Mouse (Mus musculus) adrenal gland, postnatal 10 days (tissue): ENCODE results near the gene Fadd. TPM values are rescaled to one million over a fixed set of nuclear protein-coding genes. Genes with fewer than 3 reads are reported as not detected.

Source experiments
- DNase-seq: peaks from one replicate; pipeline ENCODE4 v3.0.0; 2021; ENCODE audit warnings: mixed read lengths
- long read RNA-seq, 2 experiments: library from polyadenylated mRNA; stranded (forward); transcript quantifications; one replicate each; pipeline ENCODE4 v2.0.0; 2021
- total RNA-seq, 2 experiments: library from RNA; stranded (reverse); gene quantifications; 2 replicates each; pipeline ENCODE4 v1.2.3; 2021

Fadd gene
- total RNA-seq = 10 to 100 TPM; 10.1 to 11.1 TPM
- long read RNA-seq, experiment 1, transcript Fadd-201 (2 exons, 3,903 nt) = major isoform, 6 of 7 reads
- long read RNA-seq, experiment 1, partial matches to known transcripts = 0 of 7 reads
- long read RNA-seq, experiment 1, other reads (novel, unspliced or antisense) = 1 of 7 reads
- long read RNA-seq, experiment 2, transcript Fadd-201 (2 exons, 3,903 nt) = major isoform, 11 of 12 reads
- long read RNA-seq, experiment 2, partial matches to known transcripts = 0 of 12 reads
- long read RNA-seq, experiment 2, other reads (novel, unspliced or antisense) = 1 of 12 reads

DNA sequence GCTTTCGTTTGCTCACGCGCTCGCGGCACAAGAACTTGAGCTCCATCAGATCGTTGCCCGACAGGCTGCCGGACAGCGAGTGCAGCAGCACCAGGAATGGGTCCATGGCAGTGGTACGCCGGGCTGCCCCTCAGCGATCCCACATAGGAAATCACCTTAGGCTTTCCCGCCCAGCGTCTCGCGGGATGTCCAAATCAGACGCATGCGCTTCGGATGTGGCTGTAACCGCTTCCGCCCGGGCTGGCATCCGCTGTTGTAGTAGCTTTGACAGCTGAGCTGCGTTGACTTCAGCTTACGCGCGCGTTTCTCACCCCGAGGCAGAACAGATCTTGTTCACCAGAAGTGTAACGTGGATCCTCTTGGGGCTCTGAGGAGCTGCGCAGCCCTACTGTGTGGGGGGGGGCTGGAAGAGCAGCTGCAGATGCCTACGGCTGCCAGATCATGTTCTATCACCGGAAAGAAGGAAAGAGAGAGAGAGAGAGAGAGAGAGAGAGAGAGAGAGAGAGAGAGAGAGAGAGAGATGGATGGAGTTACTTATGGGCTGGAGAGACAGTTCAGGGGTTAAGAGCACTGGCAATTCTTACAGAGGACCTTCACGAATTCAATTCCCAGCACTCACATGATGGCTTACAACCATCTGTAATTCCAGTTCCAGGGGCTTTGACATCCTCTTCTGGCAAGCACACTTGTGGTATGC is at the start of gene Fadd:
Fadd (minus strand) TSS at position 180 of the 697 bp plus-strand sequence.
- DNase-seq = peak; percentile 98

DNA sequence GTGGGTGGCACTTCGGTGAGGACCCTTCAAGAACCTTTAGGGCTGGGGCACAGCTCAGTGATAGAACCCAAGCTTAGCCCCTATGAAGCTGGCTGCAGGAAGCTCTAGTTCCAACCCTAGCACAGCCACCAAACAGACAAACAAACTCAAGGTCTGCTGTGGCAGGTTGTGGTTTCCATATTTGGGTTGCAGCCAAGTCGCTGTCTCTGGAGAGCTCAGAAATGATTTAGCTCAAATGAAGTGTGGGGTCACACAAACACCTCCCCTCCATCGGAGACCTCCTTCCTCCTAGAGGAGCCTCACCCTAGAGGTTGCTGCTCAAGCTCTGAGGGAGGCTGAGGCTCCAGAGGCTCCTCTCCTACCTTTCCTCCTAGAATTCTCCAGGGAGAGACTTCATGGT is 48.4 kb upstream of the Fadd start:
- no peak for DNase-seq

DNA sequence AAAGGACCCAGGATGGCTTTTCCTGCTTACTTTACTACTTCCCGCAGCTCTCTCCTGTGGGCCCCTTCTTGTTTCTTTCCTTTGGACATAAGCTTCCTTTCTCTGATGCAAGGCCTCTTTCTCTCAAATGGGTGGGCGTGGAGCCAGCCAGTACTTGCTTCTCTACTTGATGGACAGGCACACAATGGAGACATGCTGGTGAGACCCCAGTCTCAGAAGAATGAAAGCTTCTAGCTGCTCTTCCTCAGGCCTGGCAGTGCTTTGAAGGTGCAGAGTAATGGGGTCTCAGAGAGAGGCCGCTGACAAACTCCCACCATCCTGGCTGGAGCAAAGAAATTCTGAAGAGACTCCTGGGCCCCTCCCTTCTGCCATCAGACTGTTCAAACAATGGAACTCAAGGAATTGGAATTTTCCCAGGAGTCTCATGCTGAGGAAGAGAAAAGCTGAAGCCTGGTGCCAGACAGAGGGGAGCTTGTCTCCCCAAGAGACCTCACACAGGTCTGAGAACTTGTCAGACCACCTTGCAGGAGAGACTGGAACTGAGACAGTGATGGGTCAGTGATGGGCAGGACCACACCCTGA is 46.2 kb upstream of the Fadd start:
- DNase-seq = no peak

DNA sequence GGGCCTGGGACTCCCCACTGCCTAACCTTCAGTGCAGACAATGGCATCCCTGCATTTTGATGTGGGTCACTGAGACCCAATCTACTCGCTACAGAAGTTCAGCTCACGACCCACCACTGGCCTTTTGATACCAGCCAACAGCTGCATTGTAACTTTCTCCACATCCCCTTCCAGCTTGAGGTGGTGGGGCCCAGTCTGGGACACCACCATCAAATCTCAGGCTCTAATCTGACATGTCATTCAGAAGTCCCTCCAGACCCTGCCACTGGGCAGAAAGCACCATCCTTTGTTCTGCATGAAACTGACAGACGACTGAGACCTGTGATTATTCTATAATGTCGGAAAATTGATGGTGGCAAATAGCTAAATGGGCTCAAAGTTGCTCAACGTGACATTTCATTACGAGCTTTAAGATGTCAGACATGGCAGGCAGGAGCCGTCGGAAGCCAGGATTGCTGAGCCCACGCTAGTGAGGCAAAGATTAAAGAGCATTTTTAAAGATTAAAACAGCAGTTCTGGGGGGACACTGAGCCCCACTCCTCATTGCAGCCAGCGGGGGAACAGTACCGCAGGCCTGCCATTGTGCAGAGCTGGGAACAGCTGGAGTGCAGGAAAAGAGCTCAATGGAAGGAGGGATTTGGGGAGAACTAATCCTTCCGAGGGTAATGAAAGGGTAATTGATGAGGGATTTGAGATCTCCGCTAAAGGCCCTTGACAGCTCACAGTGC is 45.5 kb upstream of the Fadd start:
- no peak for DNase-seq

DNA sequence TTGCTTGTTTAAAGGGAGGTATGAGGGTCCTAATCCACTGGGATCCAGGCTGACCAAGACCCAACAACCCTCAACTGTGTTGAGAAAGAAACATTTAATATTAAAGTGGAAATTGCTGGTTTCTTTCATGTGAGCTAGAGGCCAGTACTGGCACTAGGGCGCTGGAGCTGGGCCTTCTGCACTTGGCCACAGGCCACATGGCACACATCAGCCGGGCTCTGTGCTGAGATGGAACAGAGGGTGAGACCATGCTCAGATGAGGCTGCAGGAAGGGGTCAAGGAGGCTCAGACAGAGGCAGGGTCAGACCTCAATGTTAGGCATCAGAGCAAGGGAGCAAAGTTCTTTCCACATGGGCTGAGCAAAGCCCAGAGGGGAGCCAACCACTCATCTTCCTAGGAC is 43.8 kb upstream of the Fadd start:
- peak; percentile 55 for DNase-seq

DNA sequence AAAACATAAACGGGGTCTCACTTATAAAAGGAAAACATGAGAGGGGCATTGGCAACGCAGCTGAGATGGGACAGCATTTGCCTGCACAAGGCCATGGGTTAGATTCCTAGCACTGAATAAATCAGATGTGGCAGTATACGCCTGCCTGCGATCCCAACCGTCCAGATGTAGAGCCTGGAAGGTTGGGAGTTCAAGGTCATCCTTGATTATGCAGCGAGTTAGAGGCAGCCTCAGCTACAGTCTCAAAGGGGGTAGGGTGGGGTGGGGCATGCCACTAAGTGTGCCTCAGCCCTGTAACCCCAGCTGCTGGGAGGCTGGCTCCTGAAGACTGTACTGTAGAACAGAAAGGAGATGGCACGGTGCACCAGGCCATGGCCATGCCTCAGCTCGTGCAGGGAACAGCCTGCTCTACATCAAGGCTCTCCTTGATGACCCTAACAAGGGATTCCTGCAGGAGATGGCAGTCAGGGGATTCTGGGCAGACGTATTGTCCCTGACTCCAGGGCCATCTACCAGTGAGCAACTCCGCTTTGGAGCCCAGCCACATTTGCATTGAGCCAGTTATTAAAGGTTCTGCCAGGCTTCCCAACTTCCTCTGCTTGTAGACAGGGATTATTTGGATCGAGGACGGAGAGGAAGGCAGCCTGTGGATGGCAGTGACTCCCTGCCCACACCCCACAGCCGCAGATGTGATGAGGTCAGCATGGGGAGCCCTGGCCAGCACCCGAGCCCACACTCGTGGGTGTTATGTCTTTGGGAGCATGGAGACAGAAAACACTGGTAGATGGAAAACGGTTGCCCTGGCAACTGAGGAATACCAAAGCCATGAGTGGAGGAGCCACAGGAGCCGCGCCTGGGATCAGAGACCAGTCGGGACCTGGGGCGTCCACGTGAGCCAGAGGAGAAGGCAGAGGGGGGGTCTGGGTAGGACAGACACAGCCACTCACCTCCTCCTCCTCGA is 38.7 kb upstream of the Fadd start:
- peak; percentile 72 for DNase-seq

DNA sequence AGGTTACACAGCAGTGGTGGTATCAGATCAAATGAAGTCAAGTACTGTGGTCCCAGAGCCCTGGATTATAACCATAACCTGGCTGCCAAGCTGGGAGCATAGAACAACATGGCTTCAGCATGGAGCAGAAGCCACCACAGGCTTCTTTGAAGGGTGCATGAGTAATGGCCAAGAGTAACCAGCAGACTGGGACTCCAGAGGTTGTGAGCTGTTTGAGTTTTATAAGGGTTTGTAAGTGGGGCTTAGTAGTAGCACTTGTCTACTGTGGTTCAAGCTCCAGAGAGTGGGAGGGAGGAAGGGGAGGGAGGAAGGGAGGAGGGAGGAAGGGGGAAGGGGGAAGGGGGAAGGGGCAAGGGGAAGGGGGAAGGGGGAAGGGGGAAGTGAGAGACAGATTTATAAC is 38.1 kb upstream of the Fadd start:
- DNase-seq = no peak

DNA sequence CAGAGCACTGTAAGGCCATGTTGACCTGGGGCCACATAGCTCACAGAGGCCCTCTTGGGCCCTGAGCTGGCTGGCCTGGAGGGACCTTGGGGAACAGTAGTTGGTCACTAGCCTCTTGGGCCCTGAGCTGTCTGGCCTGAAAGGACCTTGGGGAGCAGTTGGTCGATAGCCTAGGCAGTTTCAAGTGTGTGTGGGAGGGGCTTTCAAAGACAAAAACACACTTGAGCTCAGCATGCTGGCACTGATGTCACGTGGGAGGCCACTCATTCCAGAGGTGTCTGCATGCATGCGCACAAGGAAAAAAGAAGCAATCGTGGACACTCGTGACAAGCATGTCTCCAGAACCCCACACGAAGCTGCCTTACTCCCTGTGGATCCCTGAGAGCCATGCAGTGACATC is 33.1 kb upstream of the Fadd start:
- peak; percentile 62 for DNase-seq

DNA sequence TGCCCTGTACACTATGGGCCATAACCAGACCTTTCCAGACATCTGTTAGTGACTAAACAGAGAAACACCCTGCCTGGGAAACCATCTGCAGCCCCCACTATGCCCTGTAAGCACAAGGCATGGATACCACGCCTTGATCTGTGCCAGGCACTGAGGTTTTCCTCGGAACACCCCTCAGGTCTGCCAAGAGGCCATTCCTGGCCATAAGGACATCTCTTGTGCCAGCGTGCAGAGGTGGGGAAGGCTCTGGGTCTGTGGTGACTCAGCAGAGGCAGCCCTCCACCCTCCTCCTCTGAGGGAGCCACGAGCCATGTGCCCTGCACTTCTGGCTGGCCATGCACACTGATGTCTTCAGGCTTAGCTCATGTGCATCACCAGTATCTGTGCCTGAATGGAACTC is 30.6 kb upstream of the Fadd start:
- DNase-seq = no peak

DNA sequence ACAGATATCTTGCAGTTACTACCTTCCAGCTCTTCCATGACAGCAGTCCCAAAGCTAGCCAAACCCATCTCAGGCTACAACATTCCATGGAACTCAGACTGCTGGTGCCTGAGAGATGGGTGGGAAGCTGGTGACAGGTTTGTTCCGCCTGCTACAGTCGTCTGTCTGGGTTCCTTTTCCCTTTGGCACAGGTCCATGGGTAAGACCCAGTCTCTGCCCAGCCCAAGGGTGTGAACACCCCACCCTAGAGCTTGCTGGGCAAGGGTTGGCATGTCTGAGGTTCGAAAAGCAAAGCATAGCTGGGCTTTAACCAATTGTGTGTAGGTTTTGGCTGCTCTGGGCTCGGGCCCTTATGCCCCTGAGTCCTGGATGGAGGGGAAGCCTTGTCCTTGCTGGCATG is 30.1 kb upstream of the Fadd start:
- DNase-seq = no peak

DNA sequence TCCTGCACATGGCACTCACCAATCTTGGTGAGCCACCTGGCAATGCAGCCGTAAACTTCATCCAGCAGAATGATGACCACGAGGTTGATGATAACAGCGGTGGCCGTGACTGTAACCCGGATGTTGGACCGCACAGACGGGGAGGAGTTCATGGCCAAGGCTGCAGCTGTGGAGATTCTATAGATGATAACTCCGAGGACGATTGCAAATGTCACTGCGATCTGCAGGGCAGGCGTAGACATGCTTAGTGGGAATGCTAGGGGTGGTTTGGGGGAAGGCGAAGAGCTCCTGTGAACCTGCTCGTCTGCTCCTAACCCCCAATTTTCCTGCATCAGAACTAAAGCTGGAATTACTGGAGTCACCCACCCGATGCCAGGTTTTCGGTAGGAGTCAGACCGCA is 29.3 kb upstream of the Fadd start:
- DNase-seq = no peak

DNA sequence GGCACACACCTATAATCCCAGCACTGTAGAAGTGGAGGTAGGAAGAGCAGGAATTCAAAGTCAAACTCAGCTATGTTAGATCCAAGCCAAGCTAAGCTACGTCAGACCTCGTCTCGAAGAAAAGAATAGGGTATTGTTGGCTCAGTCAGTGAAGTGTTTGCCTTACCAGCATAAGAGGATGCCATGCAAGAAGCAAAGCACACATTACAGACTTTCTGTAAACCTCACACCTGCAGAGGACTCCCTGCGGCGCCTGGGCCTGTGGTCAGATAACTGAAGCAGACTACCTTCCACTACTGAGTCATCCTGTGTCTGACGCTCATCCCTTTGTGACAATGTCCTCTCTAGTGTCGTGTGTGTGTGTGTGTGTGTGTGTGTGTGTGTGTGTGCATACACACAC is 27.3 kb upstream of the Fadd start:
- no peak for DNase-seq

DNA sequence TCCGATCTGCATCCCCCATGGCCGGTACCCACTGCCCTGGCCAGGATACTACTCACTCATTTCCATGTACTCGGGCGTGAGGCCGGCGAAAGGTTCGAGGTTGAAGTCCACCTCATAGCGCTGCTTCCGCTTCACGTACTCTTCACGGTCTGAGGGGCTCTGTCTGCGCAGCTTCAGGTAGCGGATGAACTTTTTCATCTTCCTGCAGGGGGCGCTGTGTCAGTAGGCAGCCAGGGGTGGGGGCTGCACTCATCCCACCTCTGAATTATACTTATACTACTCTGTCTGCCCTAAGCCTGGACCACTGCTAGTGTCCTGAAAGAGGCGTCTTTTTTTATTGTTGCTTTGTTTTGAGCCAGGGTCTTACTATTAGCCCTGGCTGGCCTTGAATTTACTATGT is 25.6 kb upstream of the Fadd start:
- DNase-seq = no peak

DNA sequence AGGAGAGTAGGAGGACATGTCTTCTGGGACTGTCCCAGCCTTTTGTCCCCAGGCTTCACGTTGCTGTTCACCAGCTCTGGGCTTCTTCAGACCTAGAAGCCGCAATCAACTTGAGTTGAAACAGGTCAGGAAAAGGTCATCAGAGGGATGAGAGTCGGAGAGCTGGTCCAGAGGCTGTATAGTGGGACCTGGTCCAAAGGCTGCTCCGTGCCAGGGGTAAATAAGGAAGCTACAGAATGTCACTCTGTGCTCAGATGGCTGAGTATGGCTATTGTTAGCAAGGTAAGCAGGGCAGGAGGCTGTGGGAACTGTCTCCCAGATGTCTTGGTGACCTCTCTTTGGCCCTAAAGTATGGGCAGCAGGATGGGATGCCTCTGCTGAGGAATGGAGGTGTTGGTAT is 22.5 kb upstream of the Fadd start:
- DNase-seq = no peak

DNA sequence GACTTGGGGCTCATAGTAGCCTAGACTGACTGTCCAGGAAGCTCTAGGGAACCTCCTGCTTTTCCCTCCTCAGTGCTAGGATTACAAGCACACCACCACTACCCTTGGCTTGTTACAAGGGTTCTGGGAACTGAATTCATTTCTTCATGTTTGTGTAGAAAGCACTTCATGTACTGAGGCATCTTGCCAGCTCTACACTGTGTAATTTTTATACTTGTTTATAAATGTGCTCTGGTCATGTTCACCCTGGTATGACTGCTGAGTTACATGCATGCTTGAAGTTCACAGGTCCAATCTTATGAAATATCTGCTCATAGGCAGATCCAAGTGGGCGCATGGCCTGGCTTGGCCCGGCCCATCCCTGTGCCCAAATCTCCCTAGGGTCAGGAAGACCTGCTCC is 22.0 kb upstream of the Fadd start:
- DNase-seq = no peak

DNA sequence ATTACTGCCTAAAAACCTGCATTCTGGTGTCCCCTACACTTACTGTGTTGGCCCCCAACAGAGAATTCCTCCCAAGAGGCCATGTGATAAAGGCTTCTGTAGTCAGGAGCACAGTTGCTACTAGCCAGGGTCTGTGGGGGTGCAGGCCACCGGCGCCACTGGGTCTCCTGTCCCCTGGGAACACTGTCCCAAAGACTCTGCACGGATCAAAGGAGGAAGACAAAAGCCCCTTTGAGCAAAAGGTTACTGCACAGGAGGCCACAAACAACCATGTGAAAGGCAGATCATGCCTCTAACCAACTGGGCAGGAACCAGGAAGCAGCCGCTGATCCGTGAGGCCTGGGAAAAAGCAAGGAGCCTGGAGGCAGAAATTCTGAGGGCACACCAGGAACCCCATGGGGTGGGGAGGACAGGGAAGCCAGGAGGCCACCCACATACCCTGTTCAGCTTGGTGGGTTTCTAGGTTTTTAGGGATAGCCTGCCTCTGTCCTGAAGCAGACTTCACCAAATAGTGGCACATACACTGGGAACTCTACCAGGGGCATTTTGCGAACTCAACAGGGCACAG is 18.2 kb upstream of the Fadd start:
- no peak for DNase-seq

DNA sequence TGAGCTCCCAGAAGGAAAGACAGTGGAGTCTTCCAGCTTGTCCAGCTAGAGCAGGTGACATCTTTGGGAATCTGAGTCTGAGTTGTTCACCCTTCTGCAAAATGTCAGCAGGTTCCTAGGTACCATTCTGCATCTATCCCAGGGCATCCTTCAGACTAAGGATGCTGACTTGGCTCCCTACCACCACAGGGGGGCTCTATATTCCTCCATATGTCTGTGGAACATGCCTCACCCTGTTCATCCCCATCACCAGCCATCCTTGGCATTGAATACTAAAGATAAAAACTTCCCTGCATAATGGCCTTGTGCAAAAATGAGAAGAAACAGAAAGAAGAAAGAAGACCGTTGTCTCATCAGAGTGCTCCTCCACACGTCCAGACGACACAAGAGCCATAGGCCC is 7.2 kb upstream of the Fadd start:
- DNase-seq = no peak

DNA sequence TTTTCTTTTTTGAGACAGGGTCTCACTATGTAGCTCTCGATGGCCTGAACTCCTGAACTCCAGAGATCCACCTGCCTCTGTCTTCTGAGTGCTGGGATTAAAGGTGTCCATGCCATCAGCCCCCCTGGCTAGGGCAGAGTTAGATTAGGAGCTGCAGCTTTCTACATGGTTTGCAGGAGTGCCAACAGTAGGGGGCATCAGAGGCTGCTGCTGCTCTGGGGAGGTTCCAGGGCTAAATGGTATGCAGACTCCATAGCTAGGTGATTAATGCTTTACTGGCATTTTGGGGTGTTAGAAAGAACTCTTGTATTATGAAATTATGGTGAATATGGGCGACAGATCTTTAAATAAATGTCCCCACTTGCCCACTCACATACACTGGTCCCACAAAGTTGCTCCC is 5.0 kb upstream of the Fadd start:
- DNase-seq = peak; percentile 76

DNA sequence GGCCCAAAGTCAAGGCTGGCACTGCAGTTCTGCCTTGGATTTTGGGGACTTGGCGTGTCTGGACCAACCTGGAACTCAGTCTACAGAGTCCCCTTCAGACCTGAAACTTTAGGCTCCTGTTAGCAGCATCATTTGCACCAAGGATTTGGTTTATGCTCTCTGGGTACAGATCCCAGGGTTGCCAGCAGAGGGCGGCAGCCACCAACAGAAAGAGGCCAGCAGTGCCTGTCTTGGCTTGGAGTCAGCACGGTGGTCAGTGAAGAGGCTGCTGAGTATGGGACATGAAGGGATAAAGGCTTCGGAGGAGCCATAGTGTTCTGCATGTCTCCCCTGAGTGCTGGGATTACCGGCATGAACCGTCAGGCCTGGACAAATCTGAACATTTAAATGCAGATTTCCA is 3.4 kb upstream of the Fadd start:
- DNase-seq = peak; percentile 86

DNA sequence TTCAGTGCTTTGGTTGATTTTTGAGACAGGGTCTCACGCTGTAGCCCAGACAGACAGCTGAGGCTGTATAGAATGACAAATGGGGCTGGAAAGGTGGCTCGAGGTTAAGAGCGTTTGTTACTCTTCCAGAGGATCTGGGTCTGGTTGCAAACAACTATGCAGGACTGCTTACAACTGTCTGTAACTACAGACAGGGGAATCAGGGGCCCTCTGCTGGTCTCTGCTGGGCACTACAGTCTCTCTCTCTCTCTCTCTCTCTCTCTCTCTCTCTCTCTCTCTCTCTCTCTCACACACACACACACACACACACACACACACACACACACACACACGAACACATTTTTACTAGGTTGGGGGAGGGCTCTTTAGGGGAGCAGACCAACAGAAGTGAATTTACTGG is 1.4 kb upstream of the Fadd start:
- DNase-seq = peak; percentile 57

DNA sequence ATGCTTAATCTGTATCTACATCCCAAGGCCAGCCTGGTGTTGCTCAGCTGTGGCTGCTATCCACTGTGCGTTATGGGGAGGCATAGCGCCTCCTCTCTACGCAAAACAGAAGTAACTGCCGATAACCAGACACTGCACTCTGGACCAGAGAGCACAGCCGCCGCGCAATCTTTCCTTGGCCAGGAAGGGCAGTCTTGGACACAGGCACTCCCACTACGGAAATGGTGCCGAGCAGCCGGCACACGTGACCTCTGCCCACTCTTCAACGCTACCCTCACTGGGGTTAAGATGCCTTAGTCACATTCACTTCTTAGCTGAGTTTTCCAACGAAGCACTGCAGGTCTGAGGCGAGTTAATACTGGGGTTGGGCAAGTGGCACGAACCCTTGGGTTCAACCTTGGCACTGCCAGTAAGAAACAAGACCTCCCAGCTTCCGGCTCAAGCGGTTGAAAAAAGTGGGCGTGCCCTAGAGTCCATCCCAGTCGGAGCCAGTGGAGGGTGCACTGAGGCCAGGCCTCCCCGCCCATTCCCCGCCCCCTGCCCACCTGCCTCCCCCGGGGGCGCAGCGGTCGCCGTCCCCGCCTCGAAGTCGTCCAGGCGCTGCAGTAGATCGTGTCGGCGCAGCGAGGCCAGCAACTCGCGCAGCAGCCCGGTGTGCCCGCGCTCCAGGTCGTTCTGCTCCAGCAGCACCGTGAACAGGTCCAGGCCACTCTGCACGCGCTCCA is 542 bp downstream of the Fadd start:
- peak; percentile 87 for DNase-seq
